Mouse (Mus musculus) small intestine, adult 2 months (tissue): ENCODE data around the gene Smyd2.

Source experiments
- CTCF ChIP-seq: fragments of 200-500 bp; IDR thresholded peaks from 2 replicates; pipeline ENCODE4 v1.5.1; 2012; ENCODE audit warnings: low read depth, mild to moderate bottlenecking, control low read depth, inconsistent platforms, low read length, moderate library complexity, mixed read lengths; ENCODE audit not compliant: insufficient replicate concordance, insufficient read length; ENCODE audit errors: extremely low read depth
- POLR2A ChIP-seq: fragments of 200-500 bp; IDR thresholded peaks from 2 replicates; pipeline ENCODE4 v1.6.1; 2012; ENCODE audit warnings: low read depth, mild to moderate bottlenecking, control low read depth, inconsistent platforms, low read length, moderate library complexity

GRCm38 (mm10) chr1:189870539-189870938 is 51.6 kb downstream of the Smyd2 start:
- 0 out of 2 replicates have a peak, but pooled peaks have one; percentile 30 for TF ChIP-seq CTCF
- no peak for TF ChIP-seq POLR2A
